Comparison of ENCODE assay signal across 13 mouse cellular contexts in genomic region chr10:18894259-18895166, GRCm38 (mm10). TPM values are rescaled to one million over a fixed set of nuclear protein-coding genes. Genes with fewer than 3 reads are reported as not detected.
DNase-seq lines count a peak whose midpoint lies in the region; ATAC-seq and TF ChIP-seq lines count a peak whose summit lies in the region.
"Had no signal": no experiment of that assay in that cellular context is flagged by ENCODE, and none has a peak within 500 bp of the region (broad histone marks: within the 10 kb centered on the region; RNA-seq: fewer than 3 reads in every experiment).

No protein-coding gene starts in this region.

- no peaks in the 10 kb centered on the region for H3K27me3 ChIP-seq in hindbrain, embryonic 16.5 days (replicated peaks; ENCODE audit: control insufficient read depth, insufficient read depth, low read length)
- H3K27me3 ChIP-seq in hindbrain, embryonic 14.5 days (ENCODE audit: control insufficient read depth, insufficient read depth, low read length) = no peaks in the 10 kb centered on the region
- H3K27me3 ChIP-seq in E14TG2a.4 (ENCODE audit: insufficient read depth, low read length) = peaks cover 7% of the 10 kb centered on the region
- H3K27me3 ChIP-seq: intestine, embryonic 15.5 days; liver, embryonic 15.5 days had no signal

- TF ChIP-seq POLR2A in brain, embryonic 14.5 days (IDR thresholded peaks at IDR 0.05; ENCODE audit: borderline replicate concordance, extremely low read depth, insufficient read depth, insufficient read length, poor library complexity, severe bottlenecking) = no peak

- no peak for DNase-seq in hindbrain, embryonic 14.5 days (ENCODE audit: low spot score)
- DNase-seq in 3T3-L1 (ENCODE audit: low read depth, low spot score) = peak; percentile 6
- DNase-seq in brain, embryonic 14.5 days (ENCODE audit: low read depth) = peak; percentile 62
- DNase-seq in urinary bladder, postnatal 36 days (ENCODE audit: low spot score in 2 of 2) = no peak
- DNase-seq in thymus, postnatal 36 days = no peak
- no peak for DNase-seq in left cerebral cortex, adult 2 months (ENCODE audit: extremely low spot score in 1 of 2, low spot score in 2 of 2)
- DNase-seq: cerebellum, adult 18-20 months; right cerebral cortex, adult 18-20 months had no signal

- no peak overlapping the region for H3K4me3 ChIP-seq in hindbrain, embryonic 16.5 days (ENCODE audit: low read length)
- H3K4me3 ChIP-seq in hindbrain, embryonic 14.5 days (replicated peaks; ENCODE audit: low read length) = no peak overlapping the region
- no peak overlapping the region for H3K4me3 ChIP-seq in E14TG2a.4 (replicated peaks; ENCODE audit: low read length)
- no peak overlapping the region for H3K4me3 ChIP-seq in left cerebral cortex, adult 2 months
- H3K4me3 ChIP-seq: heart, embryonic 10.5 days; intestine, embryonic 15.5 days; liver, embryonic 15.5 days had no signal

- H3K4me1 ChIP-seq in hindbrain, embryonic 16.5 days (ENCODE audit: control insufficient read depth, insufficient read depth, low read depth, low read length) = no peaks in the 10 kb centered on the region
- H3K4me1 ChIP-seq in hindbrain, embryonic 14.5 days (replicated peaks; ENCODE audit: control insufficient read depth, insufficient read depth, low read length) = no peaks in the 10 kb centered on the region
- H3K4me1 ChIP-seq in E14TG2a.4 (replicated peaks; ENCODE audit: low read depth, low read length) = no peaks in the 10 kb centered on the region
- H3K4me1 ChIP-seq: heart, embryonic 10.5 days; intestine, embryonic 15.5 days had no signal

- TF ChIP-seq CTCF in E14TG2a.4 (conservative IDR thresholded peaks at IDR 0.05; ENCODE audit: low read length) = peak; percentile 18; the same call in 1 of the 2 replicates
- peak; percentile 19; the same call in 1 of the 2 replicates for TF ChIP-seq CTCF in brain, embryonic 14.5 days (IDR thresholded peaks at IDR 0.05; ENCODE audit: borderline replicate concordance, extremely low read depth, insufficient read depth, insufficient read length)
- no peak; the same call in 1 of the 2 replicates for TF ChIP-seq CTCF in left cerebral cortex, adult 2 months (IDR thresholded peaks at IDR 0.05)

- intact Hi-C loops in left cerebral cortex, adult 2 months (cut with DNase I) = no loop called here

- H3K9ac ChIP-seq in hindbrain, embryonic 16.5 days (ENCODE audit: low read depth, low read length) = no peak overlapping the region
- H3K9ac ChIP-seq in hindbrain, embryonic 14.5 days = no peak overlapping the region
- H3K9ac ChIP-seq: intestine, embryonic 15.5 days; liver, embryonic 15.5 days had no signal

- peak; percentile 61; the same call in 1 of the 2 replicates for ATAC-seq in hindbrain, embryonic 16.5 days
- ATAC-seq in hindbrain, embryonic 14.5 days (ENCODE audit: low FRiP score) = no peak
- ATAC-seq: intestine, embryonic 15.5 days had no signal

- no peaks in the 10 kb centered on the region for H3K36me3 ChIP-seq in hindbrain, embryonic 16.5 days (ENCODE audit: control insufficient read depth, insufficient read depth, low read length)
- no peaks in the 10 kb centered on the region for H3K36me3 ChIP-seq in hindbrain, embryonic 14.5 days (replicated peaks; ENCODE audit: control insufficient read depth, insufficient read depth)
- H3K36me3 ChIP-seq in E14TG2a.4 (ENCODE audit: insufficient read depth, low read length) = no peaks in the 10 kb centered on the region
- H3K36me3 ChIP-seq: heart, embryonic 10.5 days; intestine, embryonic 15.5 days; liver, embryonic 15.5 days had no signal

- H3K27ac ChIP-seq in hindbrain, embryonic 16.5 days (ENCODE audit: low read depth, low read length) = no peak overlapping the region
- no peak overlapping the region for H3K27ac ChIP-seq in hindbrain, embryonic 14.5 days
- H3K27ac ChIP-seq in left cerebral cortex, adult 2 months = no peak overlapping the region
- H3K27ac ChIP-seq: heart, embryonic 10.5 days; intestine, embryonic 15.5 days; liver, embryonic 15.5 days had no signal

- no peaks in the 10 kb centered on the region for H3K9me3 ChIP-seq in hindbrain, embryonic 16.5 days (ENCODE audit: control insufficient read depth, low read length)
- no peaks in the 10 kb centered on the region for H3K9me3 ChIP-seq in hindbrain, embryonic 14.5 days (ENCODE audit: control insufficient read depth, low read length)
- no peaks in the 10 kb centered on the region for H3K9me3 ChIP-seq in E14TG2a.4 (ENCODE audit: low read length)
- H3K9me3 ChIP-seq: heart, embryonic 10.5 days; intestine, embryonic 15.5 days; liver, embryonic 15.5 days had no signal

- H3K4me2 ChIP-seq in hindbrain, embryonic 16.5 days (ENCODE audit: low read length) = no peak overlapping the region
- no peak overlapping the region for H3K4me2 ChIP-seq in hindbrain, embryonic 14.5 days (replicated peaks)
- H3K4me2 ChIP-seq: intestine, embryonic 15.5 days; liver, embryonic 15.5 days had no signal

- 46% methylated on average over 6 of the region's 6 CpGs for WGBS in hindbrain, embryonic 16.5 days
- 44% methylated on average over 6 of the region's 6 CpGs for WGBS in hindbrain, embryonic 14.5 days

RNA-seq across cellular contexts. Expression of gene Perp, which starts 49.7 kb away (rescaled TPM):
- 15.3 and 16.3 TPM in 2 replicates for polyA plus RNA-seq in hindbrain, embryonic 16.5 days (2015; fragmentation: Nextera tagmentation; extraction: Ambion mirVana)
- polyA plus RNA-seq in hindbrain, embryonic 14.5 days (2014; fragmentation: Nextera tagmentation; extraction: Ambion mirVana) = 9.6 and 10.5 TPM in 2 replicates
- 12.8 and 16.5 TPM in 2 replicates for polyA plus RNA-seq in brain, embryonic 14.5 days (2012; rRNA removed)
- total RNA-seq in left cerebral cortex, adult 2 months (2021) = 1 to 10 TPM; 3.5 to 5.5 TPM

Comparison
In these comparisons a context has a peak if more than half of its experiments do, and no peak if none do; other contexts are left out.
1. DNase-seq: peak in 3T3-L1 (single experiment) and brain, embryonic 14.5 days (single experiment); none in hindbrain, embryonic 14.5 days (single experiment), urinary bladder, postnatal 36 days (0 of 2), thymus, postnatal 36 days (0 of 2) and left cerebral cortex, adult 2 months (0 of 2).